Mouse (Mus musculus): Measurements from ENCODE around the gene Chchd1. TPM values are rescaled to one million over a fixed set of nuclear protein-coding genes. Genes with fewer than 3 reads are reported as not detected.

Chchd1 gene
- total RNA-seq (2012; rRNA removed), result 184 and 191 TPM in 2 replicates
- 391 and 402 TPM in 2 replicates for total RNA-seq (2014; rRNA removed)
- 157 and 166 TPM in 2 replicates for polyA plus RNA-seq (2012; ENCODE audit: insufficient read length, low read depth)

DNA sequence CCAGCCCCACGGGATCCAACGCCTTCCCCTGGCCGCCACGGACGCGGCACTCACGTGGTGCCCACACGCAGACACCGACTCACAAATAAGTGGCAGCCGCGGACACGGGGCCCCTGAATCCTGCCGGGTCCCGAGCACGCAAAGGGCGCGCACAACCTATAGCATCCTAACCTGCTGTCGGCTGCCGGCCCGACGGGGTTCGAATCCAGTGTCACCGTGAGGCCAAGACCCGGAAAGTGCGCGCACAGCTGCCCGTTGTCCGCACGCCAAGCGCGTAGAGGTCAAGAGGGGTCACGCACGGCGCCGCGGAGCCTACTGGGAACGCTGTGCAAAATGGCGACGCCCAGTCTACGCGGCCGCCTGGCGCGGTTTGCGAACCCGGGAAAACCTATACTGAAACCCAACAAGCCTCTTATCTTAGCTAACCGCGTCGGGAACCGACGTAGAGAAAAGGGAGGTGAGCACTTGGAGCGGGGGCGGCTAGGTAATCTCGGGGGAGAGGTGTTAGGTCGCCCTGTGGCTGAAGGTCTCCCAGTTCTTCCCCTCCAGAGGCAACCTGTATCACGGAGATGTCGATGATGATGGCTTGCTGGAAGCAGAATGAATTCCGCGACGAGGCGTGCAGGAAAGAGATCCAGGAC lies at the start of gene Chchd1:
TSS of gene Chchd1 (plus strand) at position 266 of the 641 bp plus-strand sequence.
- 0 out of 2 replicates have a peak, but pooled peaks have one; percentile 61 for TF ChIP-seq MAZ (IDR thresholded peaks at IDR 0.05; ENCODE audit: low read depth, low read length)
- TF ChIP-seq KAT2A (IDR thresholded peaks at IDR 0.05; ENCODE audit: insufficient replicate concordance, low read length), result peak; percentile 89; the same call in 1 of the 2 replicates
- TF ChIP-seq SIN3A (IDR thresholded peaks at IDR 0.05; ENCODE audit: low read length), result peak; percentile 91
- 0 out of 2 replicates have a peak, but pooled peaks have one; percentile 72 for TF ChIP-seq RCOR1 (conservative IDR thresholded peaks at IDR 0.05; ENCODE audit: low read depth, low read length)
- peak; percentile 68 for TF ChIP-seq MEF2A (IDR thresholded peaks at IDR 0.05; ENCODE audit: borderline replicate concordance, low read depth, low read length)
- TF ChIP-seq MAFK (IDR thresholded peaks at IDR 0.05; ENCODE audit: insufficient replicate concordance, low read length), result no peak
- TF ChIP-seq POLR2AphosphoS2 (IDR thresholded peaks at IDR 0.05; ENCODE audit: low read depth, low read length), result peak; percentile 68; the same call in 1 of the 2 replicates
- peak; percentile 63 for TF ChIP-seq IRF4 (IDR thresholded peaks at IDR 0.05; ENCODE audit: low read depth, low read length)
- TF ChIP-seq BHLHE40 (IDR thresholded peaks at IDR 0.05; ENCODE audit: low read depth, low read length), result peak; percentile 48
- peak; percentile 90 for TF ChIP-seq HCFC1 (IDR thresholded peaks at IDR 0.05; ENCODE audit: low read depth, low read length)
- TF ChIP-seq MAX (IDR thresholded peaks at IDR 0.05; ENCODE audit: low read length), result peak; percentile 77
- TF ChIP-seq MYC (IDR thresholded peaks at IDR 0.05; ENCODE audit: low read depth, low read length), result peak; percentile 75
- TF ChIP-seq RAD21 (IDR thresholded peaks at IDR 0.05; ENCODE audit: low read depth, low read length), result no peak
- no peak for TF ChIP-seq UBTF (IDR thresholded peaks at IDR 0.05; ENCODE audit: low read depth, low read length)
- peak; percentile 95 for TF ChIP-seq NELFE (IDR thresholded peaks at IDR 0.05; ENCODE audit: low read depth, low read length)
- TF ChIP-seq TCF12 (IDR thresholded peaks at IDR 0.05; ENCODE audit: low read depth, low read length), result peak; percentile 98
- TF ChIP-seq NRF1 (IDR thresholded peaks at IDR 0.05; ENCODE audit: low read depth, low read length), result peak; percentile 77
- TF ChIP-seq ZNF384 (IDR thresholded peaks at IDR 0.05; ENCODE audit: low read depth, low read length), result no peak
- no peak for TF ChIP-seq EP300 (IDR thresholded peaks at IDR 0.05; ENCODE audit: low read length)
- TF ChIP-seq ELF1 (IDR thresholded peaks at IDR 0.05; ENCODE audit: low read depth, low read length), result peak; percentile 88
- TF ChIP-seq TBP (conservative IDR thresholded peaks at IDR 0.05; ENCODE audit: low read depth, low read length), result peak; percentile 88
- TF ChIP-seq JUN (IDR thresholded peaks at IDR 0.05; ENCODE audit: insufficient read depth, low read depth, low read length), result no peak
- TF ChIP-seq ETS1 (conservative IDR thresholded peaks at IDR 0.05; ENCODE audit: low read depth, low read length), result no peak
- peak; percentile 87 for TF ChIP-seq ZMIZ1 (IDR thresholded peaks at IDR 0.05; ENCODE audit: low read depth, low read length)
- TF ChIP-seq USF2 (conservative IDR thresholded peaks at IDR 0.05; ENCODE audit: low read depth, low read length), result no peak
- TF ChIP-seq CHD1 (IDR thresholded peaks at IDR 0.05; ENCODE audit: low read depth, low read length), result peak; percentile 78; the same call in 1 of the 2 replicates
- no peak for TF ChIP-seq CTCF (conservative IDR thresholded peaks at IDR 0.05 in 1 of 2, IDR thresholded peaks at IDR 0.05 in 1 of 2; ENCODE audit: low read depth in 2 of 2, low read length in 2 of 2)
- no peak for TF ChIP-seq ZC3H11A (IDR thresholded peaks at IDR 0.05; ENCODE audit: low read depth, low read length)
- no peak; the same call in 1 of the 2 replicates for TF ChIP-seq GABPA (IDR thresholded peaks at IDR 0.05; ENCODE audit: insufficient replicate concordance, low read depth, low read length)
- 0 out of 2 replicates have a peak, but pooled peaks have one; percentile 36 for TF ChIP-seq E2F4 (IDR thresholded peaks at IDR 0.05; ENCODE audit: insufficient replicate concordance, low read depth, low read length)
- 0 out of 2 replicates have a peak, but pooled peaks have one; percentile 8 for TF ChIP-seq USF1 (IDR thresholded peaks at IDR 0.05; ENCODE audit: low read depth, low read length)
- TF ChIP-seq MXI1 (IDR thresholded peaks at IDR 0.05; ENCODE audit: low read depth, low read length), result peak; percentile 96
- TF ChIP-seq PAX5 (IDR thresholded peaks at IDR 0.05; ENCODE audit: low read length), result no peak
- TF ChIP-seq POLR2A (IDR thresholded peaks at IDR 0.05; ENCODE audit: low read depth, low read length), result peak; percentile 94
- TF ChIP-seq ZKSCAN1 (IDR thresholded peaks at IDR 0.05; ENCODE audit: borderline replicate concordance, low read depth, low read length), result no peak
- TF ChIP-seq JUND (conservative IDR thresholded peaks at IDR 0.05; ENCODE audit: low read depth, low read length), result no peak
- TF ChIP-seq CHD2 (IDR thresholded peaks at IDR 0.05; ENCODE audit: low read length), result peak; percentile 50
- TF ChIP-seq SMC3 (IDR thresholded peaks at IDR 0.05; ENCODE audit: low read depth, low read length), result no peak
- in situ Hi-C loops (cut with MboI; ENCODE audit: low pct_ligation_motif_present, low pct_unique_long_range_greater_than_20kb, low sequenced_read_pairs) (no loop called here), dilution Hi-C loops (cut with MboI; ENCODE audit: extremely low pct_ligation_motif_present, extremely low pct_unique_long_range_greater_than_20kb, low sequenced_read_pairs) (no loop called here)
- DNase-seq (ENCODE audit: extremely low read depth), result peak; percentile 84
- Histone ChIP-seq H3K27me3 (replicated peaks) (no peaks in the 10 kb centered on the region), H3K27ac (ENCODE audit: insufficient read depth, low read depth) (peak within 1 kb of the TSS; percentile 70), H3K9me3 (replicated peaks; ENCODE audit: low read length) (no peaks in the 10 kb centered on the region), H3K36me3 (replicated peaks in 1 of 2; ENCODE audit: control insufficient read depth in 1 of 2, insufficient read depth in 1 of 2, low read length in 1 of 2) (peaks cover 9 to 39% of the 10 kb centered on the region in 2 experiments), H3K9ac (ENCODE audit: insufficient read depth, low read depth) (peak within 1 kb of the TSS; percentile 90), H3K4me3 (replicated peaks in 1 of 3; ENCODE audit: low read depth in 2 of 3, low read length in 2 of 3, poor library complexity in 1 of 3) (peak within 1 kb of the TSS; percentile 79 to 96 (median 94)), H3K4me1 (ENCODE audit: control insufficient read depth in 1 of 2, insufficient read depth in 2 of 2) (peaks cover 3 to 46% of the 10 kb centered on the region in 2 experiments; a peak in 3 of 4 replicates), H3K4me2 (ENCODE audit: insufficient read depth, low read depth, poor library complexity, severe bottlenecking) (peak within 1 kb of the TSS; percentile 96), H3K79me2 (replicated peaks; ENCODE audit: control insufficient read depth, extremely low read depth, insufficient read depth, poor library complexity, severe bottlenecking) (peaks cover 61% of the 10 kb centered on the region)
